Mouse (Mus musculus) cortical plate, adult 2 months (tissue): ENCODE results near the gene Wiz.

Experiments
- CTCF ChIP-seq: fragments of 200-500 bp; IDR thresholded peaks from 2 replicates; pipeline ENCODE4 v1.5.1; 2011; ENCODE audit warnings: mild to moderate bottlenecking, control low read depth, low read length; ENCODE audit not compliant: insufficient read depth; ENCODE audit errors: extremely low read depth
- POLR2A ChIP-seq: fragments of 200-500 bp; IDR thresholded peaks from 2 replicates; pipeline ENCODE4 v1.6.1; 2011; ENCODE audit warnings: mild to moderate bottlenecking, low read length, control low read depth; ENCODE audit not compliant: insufficient read depth; ENCODE audit errors: extremely low read depth

- no peak for TF ChIP-seq POLR2A
- TF ChIP-seq CTCF: no peak
Observed at GRCm38 (mm10) chr17:32327501-32327900, 61.7 kb downstream of the Wiz start.
